11 mouse cellular contexts compared by ENCODE assay signal in genomic region chr6:88559688-88560087, GRCm38 (mm10). TPM values are rescaled to one million over a fixed set of nuclear protein-coding genes. Genes with fewer than 3 reads are reported as not detected.
DNase-seq lines count a peak whose midpoint lies in the region; ATAC-seq and TF ChIP-seq lines count a peak whose summit lies in the region.
"Had no signal": no experiment of that assay in that cellular context is flagged by ENCODE, and none has a peak within 500 bp of the region (broad histone marks: within the 10 kb centered on the region; RNA-seq: fewer than 3 reads in every experiment).

No protein-coding gene starts in this region.

- intact Hi-C loops in heart, postnatal 10 days (cut with DNase I): loop anchor here (5.0 kb wide), 1 partner anchor 273 kb away; no protein-coding TSS in a partner anchor

- no peak for TF ChIP-seq POLR2A in cerebellum, adult 2 months (IDR thresholded peaks at IDR 0.05; ENCODE audit: borderline replicate concordance, insufficient read depth, low read length)

- no peak for DNase-seq in heart, postnatal 0 days (ENCODE audit: low spot score)
- DNase-seq in heart, postnatal 10 days: no peak
- DNase-seq in lung, postnatal 36 days: peak; percentile 1
- no peak for DNase-seq in lung, postnatal 14 days
- peak; percentile 63 to 67 for DNase-seq in cerebellum, adult 2 months
- peak; percentile 13 for DNase-seq in retina, adult 2 months (ENCODE audit: low read depth, low spot score)
- no peak for DNase-seq in yolk sac, embryonic 10.5 days (ENCODE audit: low spot score)
- DNase-seq in gastrocnemius, adult 8-10 months (ENCODE audit: low spot score in 2 of 2): no peak
- DNase-seq: gastrocnemius, postnatal 25 days had no signal

- no peak overlapping the region for H3K4me2 ChIP-seq in heart, postnatal 0 days (ENCODE audit: low read depth, low read length)
- H3K4me2 ChIP-seq: hindbrain, embryonic 13.5 days; neural tube, embryonic 13.5 days had no signal

- H3K9ac ChIP-seq in heart, postnatal 0 days (replicated peaks; ENCODE audit: low read depth, low read length): no peak overlapping the region
- H3K9ac ChIP-seq: hindbrain, embryonic 13.5 days; neural tube, embryonic 13.5 days had no signal

- WGBS in heart, postnatal 0 days: 43% methylated on average over 5 of the region's 5 CpGs
- 26% methylated on average over 5 of the region's 5 CpGs for WGBS in cerebellum, adult 2 months

- no peak overlapping the region for H3K4me3 ChIP-seq in heart, postnatal 0 days (ENCODE audit: low read depth, low read length)
- H3K4me3 ChIP-seq in cerebellum, adult 2 months (replicated peaks; ENCODE audit: insufficient read depth, low read depth, low read length): no peak overlapping the region
- H3K4me3 ChIP-seq: hindbrain, embryonic 13.5 days; neural tube, embryonic 13.5 days had no signal

- peak; percentile 54 for TF ChIP-seq CTCF in heart, postnatal 0 days (IDR thresholded peaks at IDR 0.05; ENCODE audit: low read depth)
- peak; percentile 85 for TF ChIP-seq CTCF in cerebellum, adult 2 months (IDR thresholded peaks at IDR 0.05; ENCODE audit: borderline replicate concordance, insufficient read depth, low read depth, low read length)

- H3K27me3 ChIP-seq in heart, postnatal 0 days (ENCODE audit: control insufficient read depth, insufficient read depth, low read length): no peaks in the 10 kb centered on the region
- no peaks in the 10 kb centered on the region for H3K27me3 ChIP-seq in cerebellum, adult 2 months (ENCODE audit: control insufficient read depth, insufficient read depth, low read length)

- TF ChIP-seq EP300 in heart, postnatal 0 days (IDR thresholded peaks at IDR 0.05; ENCODE audit: low read depth): no peak

- no peaks in the 10 kb centered on the region for H3K4me1 ChIP-seq in heart, postnatal 0 days (ENCODE audit: control insufficient read depth, insufficient read depth)
- peaks cover 22% of the 10 kb centered on the region for H3K4me1 ChIP-seq in cerebellum, adult 2 months (ENCODE audit: control insufficient read depth, insufficient read depth, low read length)
- H3K4me1 ChIP-seq: neural tube, embryonic 13.5 days had no signal

- no peak overlapping the region for H3K27ac ChIP-seq in heart, postnatal 0 days (ENCODE audit: low read depth)
- peak overlapping the region; percentile 45 for H3K27ac ChIP-seq in cerebellum, adult 2 months (ENCODE audit: insufficient read depth, low read length)
- H3K27ac ChIP-seq: hindbrain, embryonic 13.5 days; neural tube, embryonic 13.5 days had no signal

- no peaks in the 10 kb centered on the region for H3K9me3 ChIP-seq in heart, postnatal 0 days (replicated peaks; ENCODE audit: control insufficient read depth, low read length)
- H3K9me3 ChIP-seq: hindbrain, embryonic 13.5 days; neural tube, embryonic 13.5 days had no signal

- ATAC-seq in heart, postnatal 0 days (ENCODE audit: insufficient read depth, low read depth): no peak

- no peaks in the 10 kb centered on the region for H3K36me3 ChIP-seq in heart, postnatal 0 days (replicated peaks; ENCODE audit: control insufficient read depth, insufficient read depth, low read length)
- H3K36me3 ChIP-seq: hindbrain, embryonic 13.5 days; neural tube, embryonic 13.5 days had no signal

RNA-seq across cellular contexts. Expression of gene Sec61a1, which starts 41.0 kb away (rescaled TPM):
- total RNA-seq in heart, postnatal 0 days (2014; rRNA removed; ENCODE audit: low replicate concordance): 131 and 172 TPM in 2 replicates
- polyA plus RNA-seq in heart, postnatal 0 days (2015; fragmentation: Nextera tagmentation; extraction: Ambion mirVana): 85.9 and 88.0 TPM in 2 replicates
- 10 to 100 TPM; 89.4 to 89.9 TPM for total RNA-seq in heart, postnatal 10 days (2021)
- 86.8 and 93.3 TPM in 2 replicates for polyA plus RNA-seq in cerebellum, adult 2 months (2012; rRNA removed)
- 10 to 100 TPM; 11.0 to 17.2 (median 14.6) TPM for total RNA-seq in gastrocnemius, adult 8-10 months (2022)

Comparison
In these comparisons a context has a peak if more than half of its experiments do, and no peak if none do; other contexts are left out.
1. DNase-seq: peak in lung, postnatal 36 days (single experiment), cerebellum, adult 2 months (2 of 2) and retina, adult 2 months (single experiment); none in heart, postnatal 0 days (single experiment), heart, postnatal 10 days (0 of 2), lung, postnatal 14 days (single experiment), yolk sac, embryonic 10.5 days (single experiment) and gastrocnemius, adult 8-10 months (0 of 2).